Mouse (Mus musculus) brain, adult 10 weeks (tissue): Measurements from ENCODE around the gene Gfm1. TPM values are rescaled to one million over a fixed set of nuclear protein-coding genes. Genes with fewer than 3 reads are reported as not detected.

Experiments used
- polyA plus RNA-seq: library from polyadenylated mRNA; stranded (reverse); fragments of 350-450 nt; fragmentation: Illumina TruSeq; extraction: RNeasy Lipid Tissue Mini Kit (QIAGEN cat#74804); gene quantifications from one replicate; pipeline ENCODE4 v1.2.3, GENCODE M21; 2015; ENCODE audit warnings: low read depth, low replicate concordance

Gene Gfm1
- 41.9 TPM for polyA plus RNA-seq

DNA sequence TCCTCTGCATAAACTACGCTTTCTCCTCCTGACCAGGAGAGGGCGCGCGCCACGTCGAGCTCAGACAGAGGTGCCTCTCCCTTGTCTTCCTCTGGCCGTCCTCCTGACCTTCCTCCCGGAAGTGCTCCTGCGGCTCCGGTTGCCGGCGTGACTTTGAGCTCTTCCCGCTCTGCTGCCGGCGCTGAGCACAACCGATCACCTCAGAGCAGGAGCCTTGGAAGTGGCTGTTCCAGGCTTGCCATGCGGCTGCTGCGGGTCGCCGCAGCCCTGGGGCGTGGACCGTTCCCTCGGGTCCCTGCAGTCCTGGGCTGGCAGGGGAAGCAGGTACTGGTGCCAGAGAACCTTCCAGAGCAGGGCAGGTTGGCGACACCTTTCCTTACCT lies at the start of gene Gfm1:
Gene Gfm1, plus strand, starts transcription at position 98 of the 382 bp plus-strand sequence.

DNA sequence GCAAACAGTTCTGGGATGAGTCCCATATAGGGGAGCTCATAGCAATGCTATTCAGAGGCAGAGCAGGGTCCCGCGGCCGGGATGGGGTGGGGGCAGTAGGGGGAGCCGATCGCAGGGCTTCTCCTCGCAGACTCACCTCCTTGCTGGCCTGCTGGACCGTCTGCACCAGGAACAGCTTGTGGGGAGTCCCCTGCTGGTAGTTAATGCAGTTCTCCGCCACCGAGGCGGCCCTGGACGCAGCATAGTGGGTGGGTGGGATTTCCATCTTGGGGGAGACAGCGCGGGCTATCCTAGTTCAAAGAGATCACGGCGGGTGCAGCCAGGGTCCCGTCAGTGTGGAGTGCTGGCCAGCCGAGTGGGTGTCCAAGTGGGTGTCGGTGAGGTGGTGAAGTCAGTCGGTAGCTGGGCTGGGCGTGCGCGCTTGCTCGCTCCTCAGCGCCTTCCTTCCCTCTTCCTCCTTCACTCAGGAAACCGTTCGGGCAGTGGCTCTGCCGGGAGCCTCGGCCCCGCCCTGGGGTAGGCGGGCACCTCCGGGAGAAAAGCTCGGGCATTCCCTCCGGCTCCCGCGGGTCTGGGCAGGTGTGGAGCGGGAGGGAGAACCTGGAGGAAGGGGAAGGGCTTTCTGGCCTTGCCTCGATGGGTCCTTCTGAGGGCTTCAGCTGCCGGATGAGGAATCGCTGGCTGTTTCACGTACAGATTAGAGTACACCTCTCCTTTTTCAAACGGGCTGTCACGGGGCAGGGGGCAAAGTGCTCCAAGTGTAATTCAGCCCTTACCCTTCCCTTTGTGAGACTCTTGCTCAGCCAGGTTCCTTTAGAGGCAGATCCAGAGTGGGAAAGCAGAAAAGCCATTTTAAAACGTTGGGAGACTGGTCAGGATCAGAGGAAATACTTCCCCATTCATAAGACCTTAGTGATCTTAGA lies 33.8 kb downstream of the Gfm1 start, which contains the start of gene Lxn:
Gene Lxn, minus strand, starts transcription at position 477 of the 923 bp plus-strand sequence.

DNA sequence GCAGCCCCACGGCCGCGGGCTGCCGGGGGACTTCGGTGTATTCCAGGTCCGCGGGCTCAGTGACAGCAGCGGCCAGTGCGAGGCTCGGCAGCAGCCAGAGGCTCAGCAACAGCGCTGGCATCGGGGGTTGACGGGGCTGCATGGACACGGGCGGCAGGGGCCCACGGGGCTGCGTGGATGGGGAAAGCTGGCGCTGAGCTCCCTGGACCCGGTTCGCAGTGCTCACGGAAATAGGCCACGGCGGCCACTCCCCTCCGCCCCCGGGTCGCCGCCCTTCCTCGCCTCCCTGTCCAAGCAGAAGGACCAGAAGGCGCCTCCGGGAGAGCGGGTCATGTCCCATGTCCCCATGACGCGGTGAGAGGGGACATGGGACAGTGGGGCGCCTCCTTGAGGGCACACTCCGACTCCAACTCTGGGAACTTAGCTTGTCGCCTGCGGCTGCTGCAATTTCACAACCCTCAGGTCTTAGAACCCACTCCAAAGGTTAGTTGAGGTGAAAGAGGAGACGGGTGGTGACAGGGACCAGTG lies 85.4 kb downstream of the Gfm1 start, which contains the start of gene Rarres1:
Gene Rarres1, minus strand, starts transcription at position 250 of the 528 bp plus-strand sequence.

Other genes with a start within 250 kb of the Gfm1 start
- gene Mlf1, start 56.0 kb upstream of the Gfm1 start, polyA plus RNA-seq = 4.3 TPM
- not detected for gene Gm17402, start 54.9 kb upstream of the Gfm1 start, polyA plus RNA-seq
- gene Lxn, start 33.8 kb downstream of the Gfm1 start, polyA plus RNA-seq = 66.5 TPM
- 1.1 TPM for gene Rarres1, start 85.4 kb downstream of the Gfm1 start, polyA plus RNA-seq
- 26.9 TPM for gene Mfsd1, start 152.6 kb downstream of the Gfm1 start, polyA plus RNA-seq